Mouse (Mus musculus) kidney, embryonic 15.5 days (tissue): Measurements from ENCODE around the gene Txn2. TPM values are rescaled to one million over a fixed set of nuclear protein-coding genes. Genes with fewer than 3 reads are reported as not detected.

Source experiments
- ATAC-seq: fragments of 200-750 bp; cut with Nextera tagmentation; replicated peaks from 2 replicates; pipeline ENCODE4 v1.8.0; 2017; ENCODE audit warnings: moderate TSS enrichment; ENCODE audit not compliant: low FRiP score
- H3K27ac ChIP-seq: fragments of 300-500 bp; sonication (generic); 2 replicates; pipeline ENCODE4 v1.5.1; 2015; ENCODE audit warnings: mild to moderate bottlenecking, inconsistent platforms
- H3K27me3 ChIP-seq: fragments of 300-500 bp; sonication (generic); 2 replicates; pipeline ENCODE4 v1.6.1; 2015; ENCODE audit warnings: inconsistent platforms
- H3K36me3 ChIP-seq: fragments of 300-500 bp; sonication (generic); 2 replicates; pipeline ENCODE4 v1.6.1; 2015; ENCODE audit warnings: inconsistent platforms
- H3K4me1 ChIP-seq: fragments of 300-500 bp; sonication (generic); 2 replicates; pipeline ENCODE4 v1.6.1; 2015; ENCODE audit warnings: inconsistent platforms
- H3K4me2 ChIP-seq: fragments of 300-500 bp; sonication (generic); 2 replicates; pipeline ENCODE4 v1.6.1; 2015; ENCODE audit warnings: moderate library complexity, mild to moderate bottlenecking, inconsistent platforms
- H3K4me3 ChIP-seq: fragments of 300-500 bp; sonication (generic); replicated peaks from 2 replicates; pipeline ENCODE4 v1.5.1; 2015; ENCODE audit warnings: mild to moderate bottlenecking, inconsistent platforms
- H3K9ac ChIP-seq: fragments of 300-500 bp; sonication (generic); 2 replicates; pipeline ENCODE4 v1.6.1; 2015; ENCODE audit warnings: mild to moderate bottlenecking, inconsistent platforms
- H3K9me3 ChIP-seq: fragments of 300-500 bp; sonication (generic); replicated peaks from 2 replicates; pipeline ENCODE4 v1.6.1; 2016; ENCODE audit warnings: inconsistent platforms
- WGBS: fragments of 180-500 bp; shearing (Covaris S2); methylation state at CpG from one replicate; pipeline ENCODE4 v1.1.7; 2015; ENCODE audit warnings: mixed read lengths; 5-methylcytosine and 5-hydroxymethylcytosine counted together
- polyA plus RNA-seq: library from polyadenylated mRNA; unstranded; fragments of >200 nt; fragmentation: Nextera tagmentation; extraction: Ambion mirVana; gene quantifications from 2 replicates; pipeline ENCODE4 v1.2.1, GENCODE M21; 2015

Txn2 gene
- polyA plus RNA-seq, 1 experiment from 2014 or later: 253 TPM

- Histone ChIP-seq H3K27ac (no peak overlapping the region), H3K36me3 (peaks cover 79% of the 10 kb centered on the region), H3K27me3 (no peaks in the 10 kb centered on the region), H3K9ac (no peak overlapping the region), H3K9me3 (no peaks in the 10 kb centered on the region), H3K4me3 (no peak overlapping the region), H3K4me2 (no peak overlapping the region), H3K4me1 (peaks cover 25% of the 10 kb centered on the region)
- ATAC-seq: no peak
- WGBS: 41% methylated on average over 8 of the region's 8 CpGs
Measured at GRCm38 (mm10) chr15:77916851-77917544, 11.8 kb downstream of the Txn2 start.

GRCm38 (mm10) chr15:77915287-77915686 is 13.5 kb downstream of the Txn2 start:
- Histone ChIP-seq H3K27ac (no peak overlapping the region), H3K27me3 (no peaks in the 10 kb centered on the region), H3K9ac (no peak overlapping the region), H3K36me3 (peaks cover 63% of the 10 kb centered on the region), H3K9me3 (no peaks in the 10 kb centered on the region), H3K4me3 (no peak overlapping the region), H3K4me2 (no peak overlapping the region), H3K4me1 (peaks cover 28% of the 10 kb centered on the region)
- WGBS: 91% methylated on average over 4 of the region's 4 CpGs
- ATAC-seq: no peak

- no peak overlapping the region for H3K4me2 ChIP-seq
- peaks cover 25% of the 10 kb centered on the region for H3K4me1 ChIP-seq
- no peak for ATAC-seq
- no peak overlapping the region for H3K4me3 ChIP-seq
- peaks cover 56% of the 10 kb centered on the region for H3K36me3 ChIP-seq
- no peaks in the 10 kb centered on the region for H3K9me3 ChIP-seq
- no peak overlapping the region for H3K27ac ChIP-seq
- no peak overlapping the region for H3K9ac ChIP-seq
- H3K27me3 ChIP-seq: no peaks in the 10 kb centered on the region
- 96% methylated on average over 3 of the region's 3 CpGs for WGBS
Measured at GRCm38 (mm10) chr15:77914507-77914906, 14.3 kb downstream of the Txn2 start.

- Histone ChIP-seq H3K27ac (peak overlapping the region; percentile 57), H3K9ac (no peak overlapping the region), H3K4me3 (no peak overlapping the region), H3K4me2 (no peak overlapping the region), H3K4me1 (peaks cover 31% of the 10 kb centered on the region), H3K9me3 (no peaks in the 10 kb centered on the region), H3K27me3 (no peaks in the 10 kb centered on the region), H3K36me3 (peaks cover 42% of the 10 kb centered on the region)
- 77% methylated on average over 8 of the region's 8 CpGs for WGBS
- ATAC-seq: no peak
Measured at GRCm38 (mm10) chr15:77913054-77913453, 15.8 kb downstream of the Txn2 start.

GRCm38 (mm10) chr15:77912585-77912984 is 16.2 kb downstream of the Txn2 start:
- peak overlapping the region; percentile 57 for H3K27ac ChIP-seq
- H3K9me3 ChIP-seq: no peaks in the 10 kb centered on the region
- H3K9ac ChIP-seq: no peak overlapping the region
- no peak overlapping the region for H3K4me2 ChIP-seq
- peaks cover 36% of the 10 kb centered on the region for H3K4me1 ChIP-seq
- peaks cover 37% of the 10 kb centered on the region for H3K36me3 ChIP-seq
- H3K27me3 ChIP-seq: no peaks in the 10 kb centered on the region
- no peak overlapping the region for H3K4me3 ChIP-seq
- peak; percentile 22; the same call in 1 of the 2 replicates for ATAC-seq
- 38% methylated on average over 7 of the region's 7 CpGs for WGBS

- peaks cover 34% of the 10 kb centered on the region for H3K36me3 ChIP-seq
- no peaks in the 10 kb centered on the region for H3K27me3 ChIP-seq
- H3K27ac ChIP-seq: peak overlapping the region; percentile 57
- 50% methylated on average over 5 of the region's 5 CpGs for WGBS
- ATAC-seq: 0 out of 2 replicates have a peak, but pooled peaks have one; percentile 8
- H3K9ac ChIP-seq: no peak overlapping the region
- peaks cover 42% of the 10 kb centered on the region for H3K4me1 ChIP-seq
- H3K4me3 ChIP-seq: no peak overlapping the region
- no peaks in the 10 kb centered on the region for H3K9me3 ChIP-seq
- no peak overlapping the region for H3K4me2 ChIP-seq
Measured at GRCm38 (mm10) chr15:77912048-77912447, 16.8 kb downstream of the Txn2 start.

- H3K4me1 ChIP-seq: peaks cover 51% of the 10 kb centered on the region
- no peak overlapping the region for H3K4me2 ChIP-seq
- no peak overlapping the region for H3K9ac ChIP-seq
- H3K36me3 ChIP-seq: peaks cover 24% of the 10 kb centered on the region
- no peaks in the 10 kb centered on the region for H3K9me3 ChIP-seq
- no peaks in the 10 kb centered on the region for H3K27me3 ChIP-seq
- 22% methylated on average over 2 of the region's 2 CpGs for WGBS
- peak overlapping the region; percentile 32; the same call in 1 of the 2 replicates for H3K27ac ChIP-seq
- no peak overlapping the region for H3K4me3 ChIP-seq
- 0 out of 2 replicates have a peak, but pooled peaks have one; percentile 17 for ATAC-seq
Measured at GRCm38 (mm10) chr15:77911065-77911464, 17.7 kb downstream of the Txn2 start.

GRCm38 (mm10) chr15:77907646-77908518 is 20.9 kb downstream of the Txn2 start:
- no peak for ATAC-seq
- Histone ChIP-seq H3K27ac (peak overlapping the region; percentile 77), H3K4me1 (peaks cover 79% of the 10 kb centered on the region), H3K9me3 (no peaks in the 10 kb centered on the region), H3K27me3 (no peaks in the 10 kb centered on the region), H3K4me3 (no peak overlapping the region), H3K9ac (no peak overlapping the region), H3K36me3 (no peaks in the 10 kb centered on the region), H3K4me2 (no peak overlapping the region)
- WGBS: 45% methylated on average over 9 of the region's 9 CpGs

GRCm38 (mm10) chr15:77906545-77906944 is 22.3 kb downstream of the Txn2 start:
- peak; percentile 49 for ATAC-seq
- Histone ChIP-seq H3K9ac (0 out of 2 replicates have a peak overlapping the region, but pooled peaks have one; percentile 4), H3K4me3 (no peak overlapping the region), H3K27ac (peak overlapping the region; percentile 77), H3K4me1 (peaks cover 68% of the 10 kb centered on the region), H3K9me3 (no peaks in the 10 kb centered on the region), H3K27me3 (no peaks in the 10 kb centered on the region), H3K36me3 (no peaks in the 10 kb centered on the region), H3K4me2 (no peak overlapping the region; the same call in 1 of the 2 replicates)
- 34% methylated on average over 10 of the region's 10 CpGs for WGBS

GRCm38 (mm10) chr15:77906081-77906480 is 22.7 kb downstream of the Txn2 start:
- Histone ChIP-seq H3K4me2 (peak overlapping the region; percentile 63; the same call in 1 of the 2 replicates), H3K4me1 (peaks cover 65% of the 10 kb centered on the region), H3K9me3 (no peaks in the 10 kb centered on the region), H3K4me3 (no peak overlapping the region), H3K27me3 (no peaks in the 10 kb centered on the region), H3K36me3 (no peaks in the 10 kb centered on the region), H3K9ac (0 out of 2 replicates have a peak overlapping the region, but pooled peaks have one; percentile 4), H3K27ac (peak overlapping the region; percentile 77)
- no peak for ATAC-seq
- WGBS: 74% methylated on average over 8 of the region's 8 CpGs

GRCm38 (mm10) chr15:77905275-77905970 is 23.4 kb downstream of the Txn2 start:
- Histone ChIP-seq H3K9me3 (no peaks in the 10 kb centered on the region), H3K4me2 (peak overlapping the region; percentile 63), H3K36me3 (no peaks in the 10 kb centered on the region), H3K27me3 (no peaks in the 10 kb centered on the region), H3K4me1 (peaks cover 60% of the 10 kb centered on the region), H3K27ac (peak overlapping the region; percentile 77), H3K4me3 (peak overlapping the region; percentile 33), H3K9ac (peak overlapping the region; percentile 16)
- WGBS: 7% methylated on average over 26 of the region's 26 CpGs
- peak; percentile 76 for ATAC-seq
